Mouse (Mus musculus) midbrain, postnatal 0 days (tissue): Measurements from ENCODE around the gene Hsd3b7. TPM values are rescaled to one million over a fixed set of nuclear protein-coding genes. Genes with fewer than 3 reads are reported as not detected.

Experiments used
- ATAC-seq: fragments of 200-750 bp; cut with Nextera tagmentation; 2 replicates; pipeline ENCODE4 v1.8.0; 2017; ENCODE audit warnings: moderate number of reproducible peaks, mild to moderate bottlenecking, moderate TSS enrichment, moderate library complexity; ENCODE audit not compliant: low FRiP score
- DNase-seq: peaks from one replicate; pipeline ENCODE4 v3.0.0-alpha.2; 2015; ENCODE audit warnings: low spot score
- H3K27ac ChIP-seq: fragments of 300-500 bp; sonication (generic); 2 replicates; pipeline ENCODE4 v1.5.1; 2014; ENCODE audit warnings: low read depth, mild to moderate bottlenecking, low read length, mixed read lengths
- H3K27me3 ChIP-seq: fragments of 300-500 bp; sonication (generic); 2 replicates; pipeline ENCODE4 v1.6.1; 2014; ENCODE audit warnings: low read length, control low read depth, mixed read lengths; ENCODE audit not compliant: insufficient read depth
- H3K36me3 ChIP-seq: fragments of 300-500 bp; sonication (generic); 2 replicates; pipeline ENCODE4 v1.6.1; 2014; ENCODE audit warnings: low read length, control low read depth, mixed read lengths; ENCODE audit not compliant: insufficient read depth
- H3K4me1 ChIP-seq: fragments of 300-500 bp; sonication (generic); 2 replicates; pipeline ENCODE4 v1.6.1; 2014; ENCODE audit warnings: mild to moderate bottlenecking, control low read depth, antibody characterized with exemption, low read length, mixed read lengths; ENCODE audit not compliant: insufficient read depth
- H3K4me2 ChIP-seq: fragments of 300-500 bp; sonication (generic); 2 replicates; pipeline ENCODE4 v1.6.1; 2014; ENCODE audit warnings: low read depth, mild to moderate bottlenecking, low read length, mixed read lengths; ENCODE audit not compliant: poor library complexity, severe bottlenecking
- H3K4me3 ChIP-seq: fragments of 300-500 bp; sonication (generic); 2 replicates; pipeline ENCODE4 v1.5.1; 2014; ENCODE audit warnings: low read depth, mild to moderate bottlenecking, low read length, moderate library complexity
- H3K9ac ChIP-seq: fragments of 300-500 bp; sonication (generic); replicated peaks from 2 replicates; pipeline ENCODE4 v1.6.1; 2014; ENCODE audit warnings: mild to moderate bottlenecking, low read length, moderate library complexity, mixed read lengths; ENCODE audit not compliant: poor library complexity, severe bottlenecking
- H3K9me3 ChIP-seq: fragments of 300-500 bp; sonication (generic); 2 replicates; pipeline ENCODE4 v1.6.1; 2016; ENCODE audit warnings: low read length, control low read depth
- CTCF ChIP-seq: IDR thresholded peaks from 2 replicates; pipeline ENCODE4 v1.5.1; 2016; ENCODE audit warnings: antibody characterized with exemption, mild to moderate bottlenecking
- WGBS: fragments of 180-500 bp; shearing (Covaris S2); extraction: QIAGEN DNeasy Blood & Tissue Kit; methylation state at CpG from one replicate; pipeline ENCODE4 v1.1.7; 2014; 5-methylcytosine and 5-hydroxymethylcytosine counted together
- polyA plus RNA-seq: library from polyadenylated mRNA; unstranded; fragments of >200 nt; fragmentation: Nextera tagmentation; extraction: Ambion mirVana; gene quantifications from 2 replicates; pipeline ENCODE4 v1.2.1, GENCODE M21; 2015
- total RNA-seq: library from RNA; depleted of rRNA; stranded (reverse); fragments of >200 nt; gene quantifications from 2 replicates; pipeline ENCODE4 v1.2.3, GENCODE M21; 2014; rRNA removed

Gene Hsd3b7
- total RNA-seq (7.1 and 12.8 TPM in 2 replicates), polyA plus RNA-seq (8.6 and 11.3 TPM in 2 replicates)

DNA sequence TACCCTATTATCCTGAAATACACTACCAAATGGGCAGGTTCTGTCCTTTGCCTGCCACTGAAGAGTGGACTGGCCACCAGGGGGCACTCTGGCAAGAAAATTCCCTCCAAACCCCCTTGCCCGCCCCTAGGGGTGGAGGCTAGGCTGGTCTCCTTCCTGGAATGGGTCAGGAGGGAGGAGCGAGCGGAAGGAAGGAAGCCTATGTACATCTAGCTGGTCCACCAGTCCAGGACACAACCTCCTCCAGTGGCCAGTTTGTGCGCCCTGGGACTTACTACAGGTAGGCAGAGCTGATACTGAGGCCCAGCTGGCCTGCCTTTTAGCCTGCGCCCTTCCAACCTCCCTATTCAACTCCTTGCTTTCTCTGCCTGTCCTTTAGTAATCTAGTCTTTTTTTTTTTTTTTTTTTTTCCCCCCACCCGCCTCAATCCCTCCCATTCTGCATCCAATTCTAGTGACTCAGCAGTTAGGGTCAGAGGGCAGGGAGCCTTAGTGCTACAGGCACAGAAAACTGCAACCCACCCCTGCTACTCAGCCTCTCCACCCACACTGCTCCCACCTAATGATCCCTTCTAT is at the start of gene Hsd3b7:
Hsd3b7 (plus strand) TSS at position 170 of the 575 bp plus-strand sequence.
- DNase-seq (peak; percentile 90), ATAC-seq (peak; percentile 78)
- H3K4me2 ChIP-seq, result peak within 1 kb of the TSS; percentile 34
- 22% methylated on average over 6 of the region's 6 CpGs for WGBS
- H3K27ac ChIP-seq, result peak within 1 kb of the TSS; percentile 47
- no peaks in the 10 kb centered on the region for H3K27me3 ChIP-seq
- H3K4me1 ChIP-seq, result no peaks in the 10 kb centered on the region
- H3K9ac ChIP-seq, result no peak within 1 kb of the TSS
- H3K9me3 ChIP-seq, result no peaks in the 10 kb centered on the region
- peak; percentile 97 for TF ChIP-seq CTCF
- peaks cover 74% of the 10 kb centered on the region for H3K36me3 ChIP-seq
- H3K4me3 ChIP-seq, result no peak within 1 kb of the TSS

DNA sequence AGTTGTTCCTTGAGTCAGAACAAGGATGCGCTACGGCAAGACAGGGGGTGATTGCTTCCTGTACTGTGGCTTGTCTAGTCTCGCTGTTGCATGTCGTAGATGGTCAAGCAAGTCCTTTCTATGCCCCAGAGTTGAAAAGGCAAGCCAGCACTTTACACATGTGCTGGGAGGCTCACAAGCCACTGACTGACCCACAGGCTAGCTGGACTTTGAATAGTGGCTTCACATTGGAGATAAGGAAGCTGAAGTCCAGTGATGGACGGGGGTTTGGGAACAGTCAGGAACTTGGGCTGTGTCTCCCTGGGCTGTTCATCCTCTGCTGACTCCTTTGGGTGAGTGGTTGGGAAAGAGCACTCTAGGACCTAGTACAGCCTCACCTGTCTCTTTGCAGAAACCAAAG is 48.8 kb upstream of the Hsd3b7 start:
- Histone ChIP-seq H3K27me3 (no peaks in the 10 kb centered on the region), H3K27ac (no peak overlapping the region), H3K4me3 (no peak overlapping the region), H3K9ac (no peak overlapping the region), H3K4me1 (no peaks in the 10 kb centered on the region; the same call in 1 of the 2 replicates), H3K36me3 (peaks cover 55% of the 10 kb centered on the region), H3K9me3 (no peaks in the 10 kb centered on the region), H3K4me2 (no peak overlapping the region)
- no peak for ATAC-seq
- TF ChIP-seq CTCF, result no peak
- no peak for DNase-seq
- WGBS, result 94% methylated on average over 5 of the region's 5 CpGs

DNA sequence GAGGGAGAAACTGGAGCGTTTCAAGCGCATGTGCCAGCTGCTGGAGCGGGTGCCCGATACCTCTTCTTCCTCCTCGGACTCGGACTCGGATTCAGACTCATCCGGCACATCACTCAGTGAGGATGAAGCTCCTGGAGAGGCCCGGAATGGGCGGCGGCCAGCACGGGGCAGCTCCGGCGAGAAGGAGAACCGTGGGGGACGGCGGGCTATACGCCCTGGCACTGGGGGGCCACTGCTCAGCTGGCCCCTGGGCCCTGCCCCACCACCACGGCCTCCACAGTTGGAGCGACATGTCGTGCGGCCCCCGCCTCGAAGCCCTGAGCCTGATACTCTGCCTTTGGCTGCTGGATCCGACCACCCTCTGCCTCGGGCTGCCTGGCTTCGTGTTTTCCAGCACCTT is 48.3 kb upstream of the Hsd3b7 start:
- ATAC-seq, result no peak
- Histone ChIP-seq H3K9me3 (no peaks in the 10 kb centered on the region), H3K4me3 (no peak overlapping the region), H3K27ac (no peak overlapping the region), H3K4me1 (no peaks in the 10 kb centered on the region; the same call in 1 of the 2 replicates), H3K36me3 (peaks cover 60% of the 10 kb centered on the region), H3K9ac (no peak overlapping the region), H3K4me2 (no peak overlapping the region), H3K27me3 (no peaks in the 10 kb centered on the region)
- 95% methylated on average over 23 of the region's 27 CpGs for WGBS
- DNase-seq, result no peak
- no peak for TF ChIP-seq CTCF

DNA sequence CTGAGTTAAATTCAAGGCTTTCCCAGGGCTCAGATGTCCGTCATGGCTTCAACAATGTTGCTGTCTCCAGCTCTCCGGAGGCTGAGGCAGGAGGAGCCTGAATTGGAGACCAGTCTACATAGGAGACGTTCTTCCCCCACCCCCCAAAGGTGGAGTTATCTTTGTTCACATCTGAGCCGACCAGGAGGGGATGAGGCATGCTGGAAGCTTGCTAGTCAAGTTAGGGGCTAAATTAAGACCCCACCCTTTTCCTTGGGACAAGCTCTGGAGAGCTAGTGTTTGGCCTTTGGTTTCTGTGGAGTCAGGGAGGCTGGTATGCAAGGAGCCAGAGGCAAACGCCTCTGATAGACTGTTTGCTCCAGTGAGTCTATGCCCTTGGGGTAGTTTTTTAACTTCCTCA is 47.2 kb upstream of the Hsd3b7 start:
- no peak for ATAC-seq
- Histone ChIP-seq H3K36me3 (peaks cover 68% of the 10 kb centered on the region), H3K27me3 (no peaks in the 10 kb centered on the region), H3K27ac (no peak overlapping the region), H3K9ac (no peak overlapping the region), H3K4me2 (no peak overlapping the region), H3K9me3 (no peaks in the 10 kb centered on the region), H3K4me3 (no peak overlapping the region), H3K4me1 (no peaks in the 10 kb centered on the region; the same call in 1 of the 2 replicates)
- no peak for TF ChIP-seq CTCF
- DNase-seq, result no peak
- WGBS, result 76% methylated on average over 5 of the region's 5 CpGs

DNA sequence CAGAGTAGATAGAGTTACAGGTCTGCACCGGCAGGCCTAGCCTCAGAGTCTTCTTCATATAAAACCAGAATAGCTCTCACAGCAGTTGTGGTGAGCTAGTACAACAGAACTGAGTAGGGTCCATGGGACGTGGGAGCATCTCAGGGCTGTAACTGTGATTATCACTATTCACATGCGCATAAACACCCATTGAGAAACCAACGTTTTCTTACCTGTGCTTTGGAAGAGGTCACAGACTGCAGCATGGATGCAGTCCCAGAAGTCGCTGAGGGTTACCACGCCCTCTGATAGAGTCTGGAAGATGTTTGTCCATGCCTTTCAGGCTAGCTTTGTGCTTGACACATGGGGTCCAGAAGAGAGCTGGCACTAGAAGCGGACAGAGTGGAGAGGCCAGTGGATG is 46.7 kb upstream of the Hsd3b7 start:
- H3K27me3 ChIP-seq, result no peaks in the 10 kb centered on the region
- no peaks in the 10 kb centered on the region; the same call in 1 of the 2 replicates for H3K4me1 ChIP-seq
- DNase-seq, result no peak
- no peak for TF ChIP-seq CTCF
- no peak for ATAC-seq
- H3K27ac ChIP-seq, result no peak overlapping the region
- no peaks in the 10 kb centered on the region for H3K9me3 ChIP-seq
- 93% methylated on average over 7 of the region's 7 CpGs for WGBS
- H3K36me3 ChIP-seq, result peaks cover 70% of the 10 kb centered on the region
- no peak overlapping the region for H3K9ac ChIP-seq
- H3K4me3 ChIP-seq, result no peak overlapping the region
- H3K4me2 ChIP-seq, result no peak overlapping the region

DNA sequence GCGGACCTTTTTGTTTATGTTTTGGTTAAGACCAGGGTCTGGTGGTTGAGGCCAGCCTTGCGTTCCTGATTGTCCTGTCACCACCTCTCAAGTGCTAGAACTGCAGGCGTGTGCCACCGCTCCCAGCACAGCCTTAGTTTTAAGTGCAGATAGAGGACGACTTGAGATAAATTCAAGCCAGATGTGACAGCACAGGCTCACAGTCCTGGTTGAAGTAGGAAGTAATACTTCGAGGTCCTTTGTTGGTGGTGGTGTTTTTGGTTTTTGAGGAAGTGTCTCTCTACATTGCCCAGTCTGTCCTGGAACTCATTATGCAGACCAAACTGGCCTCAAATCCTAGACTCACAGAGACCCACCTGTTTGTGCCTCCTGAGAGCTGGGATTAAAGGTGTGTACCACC is 40.7 kb upstream of the Hsd3b7 start:
- ATAC-seq (no peak), DNase-seq (no peak)
- TF ChIP-seq CTCF, result no peak
- Histone ChIP-seq H3K4me1 (no peaks in the 10 kb centered on the region; the same call in 1 of the 2 replicates), H3K27ac (no peak overlapping the region), H3K4me2 (no peak overlapping the region), H3K9me3 (no peaks in the 10 kb centered on the region), H3K4me3 (no peak overlapping the region), H3K27me3 (no peaks in the 10 kb centered on the region), H3K9ac (no peak overlapping the region), H3K36me3 (peaks cover 41% of the 10 kb centered on the region)
- 79% methylated on average over 6 of the region's 6 CpGs for WGBS
